Mouse (Mus musculus): ENCODE data around the gene Vmn1r55. TPM values are rescaled to one million over a fixed set of nuclear protein-coding genes. Genes with fewer than 3 reads are reported as not detected.
"Not testable (repeated sequence)": the region's sequence is repeated elsewhere in the genome, so short reads cannot be mapped to it uniquely, and the experiment has no call there.

The Vmn1r55 gene
- 0.01 TPM in 1 of 2 replicates, not detected in the other for polyA plus RNA-seq (2014; fragmentation: Nextera tagmentation; extraction: Ambion mirVana)

DNA sequence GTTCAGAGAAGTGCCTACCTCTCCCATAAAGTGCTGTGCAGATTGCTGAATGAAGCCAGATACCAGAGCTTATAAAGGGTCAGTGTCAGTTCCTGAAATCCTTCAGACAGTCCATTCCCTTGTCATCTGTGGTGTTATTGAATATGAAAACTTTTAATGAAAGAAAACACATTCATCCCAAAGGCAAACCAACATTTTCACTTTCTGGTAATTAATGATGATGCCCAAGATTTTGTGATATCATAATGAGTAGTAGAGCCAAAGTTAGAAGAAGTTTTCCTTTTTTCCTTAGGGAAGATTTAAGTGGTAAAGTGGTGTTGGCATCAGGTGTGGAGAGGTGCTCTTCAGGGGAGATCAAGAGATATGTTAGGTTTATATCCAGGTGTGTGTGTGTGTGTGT lies at the start of gene Vmn1r55:
TSS of gene Vmn1r55 (minus strand) at position 101 of the 400 bp plus-strand sequence.
- H3K4me3 ChIP-seq (ENCODE audit: control insufficient read depth in 1 of 2, insufficient read depth in 1 of 2, low read depth in 1 of 2, low read length in 2 of 2); H3K9me3 ChIP-seq (ENCODE audit: control insufficient read depth, low read length); H3K27ac ChIP-seq (replicated peaks in 1 of 2; ENCODE audit: control insufficient read depth in 1 of 2, insufficient read depth in 1 of 2, low read depth in 2 of 2, low read length in 2 of 2); H3K4me2 ChIP-seq (ENCODE audit: low read length); ATAC-seq (ENCODE audit: insufficient number of reproducible peaks, insufficient read depth, low FRiP score, low read depth); H3K36me3 ChIP-seq (ENCODE audit: control insufficient read depth, insufficient read depth, low read length); H3K27me3 ChIP-seq (ENCODE audit: control insufficient read depth, insufficient read depth, low read length); H3K9ac ChIP-seq (ENCODE audit: low read length); H3K4me1 ChIP-seq (ENCODE audit: control insufficient read depth in 2 of 2, insufficient read depth in 2 of 2, low read length in 2 of 2): not testable (repeated sequence)

DNA sequence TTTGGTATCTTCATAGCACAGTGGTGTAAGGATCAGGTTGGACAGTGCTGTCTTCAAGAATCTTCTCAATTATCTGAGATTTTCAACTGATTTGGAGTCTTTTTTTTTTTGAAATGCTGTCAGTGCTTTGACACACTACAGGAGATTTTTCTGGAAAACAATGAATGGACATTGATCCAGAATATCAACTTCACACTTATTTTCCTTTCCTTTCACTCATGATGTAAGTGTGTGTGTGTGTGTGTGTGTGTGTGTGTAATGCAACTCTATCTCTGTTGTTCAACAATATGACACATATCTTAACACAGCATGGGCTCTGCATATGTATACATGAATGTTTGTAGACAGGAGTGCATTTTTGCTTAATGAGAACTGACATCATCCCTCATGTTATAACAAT lies 47.2 kb upstream of the Vmn1r55 start, which contains the start of gene Vmn1r56:
TSS of gene Vmn1r56 (minus strand) at position 101 of the 400 bp plus-strand sequence.
- not testable (repeated sequence) for ATAC-seq (ENCODE audit: insufficient number of reproducible peaks, insufficient read depth, low FRiP score, low read depth); H3K27me3 ChIP-seq (ENCODE audit: control insufficient read depth, insufficient read depth, low read length); H3K4me2 ChIP-seq (ENCODE audit: low read length); H3K4me3 ChIP-seq (ENCODE audit: control insufficient read depth in 1 of 2, insufficient read depth in 1 of 2, low read depth in 1 of 2, low read length in 2 of 2); H3K9ac ChIP-seq (ENCODE audit: low read length); H3K27ac ChIP-seq (replicated peaks in 1 of 2; ENCODE audit: control insufficient read depth in 1 of 2, insufficient read depth in 1 of 2, low read depth in 2 of 2, low read length in 2 of 2); H3K9me3 ChIP-seq (ENCODE audit: control insufficient read depth, low read length); H3K4me1 ChIP-seq (ENCODE audit: control insufficient read depth in 2 of 2, insufficient read depth in 2 of 2, low read length in 2 of 2); H3K36me3 ChIP-seq (ENCODE audit: control insufficient read depth, insufficient read depth, low read length)

DNA sequence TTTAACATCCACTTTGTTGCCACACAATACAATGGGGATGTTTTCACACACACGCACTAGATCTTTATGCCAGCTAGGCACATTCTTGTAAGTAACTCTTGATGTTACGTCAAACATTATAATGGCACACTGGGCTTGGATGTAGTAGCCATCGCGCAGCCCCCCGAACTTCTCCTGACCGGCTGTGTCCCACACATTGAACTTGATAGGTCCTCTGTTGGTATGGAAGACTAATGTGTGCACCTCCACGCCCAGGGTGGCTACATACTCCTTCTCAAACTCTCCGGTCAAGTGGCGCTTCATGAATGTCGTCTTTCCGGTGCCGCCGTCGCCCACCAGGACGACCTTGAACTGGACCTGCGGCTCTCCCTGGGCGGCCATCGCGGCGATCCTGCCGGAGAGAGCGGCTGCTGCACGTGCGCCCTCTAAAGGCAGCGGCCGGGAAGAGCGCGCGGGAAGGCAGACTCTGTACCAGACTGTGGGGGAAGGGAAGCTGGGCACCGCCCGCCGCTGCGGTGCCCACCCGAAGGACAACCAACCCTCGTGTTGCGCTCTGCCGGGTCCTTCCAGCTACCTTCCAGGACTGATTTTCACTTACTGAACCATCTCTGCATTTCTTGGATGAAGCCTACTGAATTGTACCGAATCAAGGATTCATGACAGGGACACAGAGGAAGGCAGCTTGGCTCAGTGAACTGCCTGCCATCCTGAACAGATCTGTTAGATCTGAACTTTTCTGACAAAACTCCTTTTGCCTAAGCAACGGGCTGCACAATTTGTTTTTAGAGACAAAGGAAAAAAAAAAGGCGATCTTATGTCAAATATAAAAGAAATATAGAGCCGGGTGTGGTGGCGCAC lies 23.7 kb downstream of the Vmn1r55 start, which contains the start of gene Rasl2-9:
TSS of gene Rasl2-9 (minus strand) at position 402 of the 858 bp plus-strand sequence.
- 16% methylated on average over 39 of the region's 42 CpGs for WGBS
- ATAC-seq (ENCODE audit: insufficient number of reproducible peaks, insufficient read depth, low FRiP score, low read depth) = peak; percentile 72
- H3K27ac ChIP-seq (replicated peaks in 1 of 2; ENCODE audit: control insufficient read depth in 1 of 2, insufficient read depth in 1 of 2, low read depth in 2 of 2, low read length in 2 of 2) = 0 out of 4 replicates have a peak within 1 kb of the TSS, but pooled peaks of 1 of the 2 experiments have one; percentile 14

DNA sequence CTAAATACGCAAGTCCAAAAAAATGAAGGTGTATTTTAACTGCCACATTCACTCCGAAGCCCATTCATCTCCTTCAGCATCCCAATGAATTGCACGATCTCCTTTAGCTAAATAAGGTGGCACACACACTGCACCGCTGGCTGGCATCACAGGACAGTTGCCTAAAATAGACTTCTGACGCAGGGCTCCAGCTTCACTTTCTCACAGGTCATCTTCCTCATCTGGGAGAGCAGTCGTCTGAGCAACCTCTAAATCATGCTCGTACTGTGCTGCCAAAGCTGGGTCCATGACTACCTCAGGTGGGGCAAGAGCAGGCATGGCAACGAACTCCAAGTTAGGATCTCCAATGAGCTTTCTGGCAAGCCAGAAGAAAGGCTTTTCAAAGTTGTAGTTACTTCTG lies 24.4 kb downstream of the Vmn1r55 start:
- no peak for ATAC-seq (ENCODE audit: insufficient number of reproducible peaks, insufficient read depth, low FRiP score, low read depth)
- H3K4me3 ChIP-seq (ENCODE audit: control insufficient read depth in 1 of 2, insufficient read depth in 1 of 2, low read depth in 1 of 2, low read length in 2 of 2) = no peak overlapping the region
- no peak overlapping the region for H3K9ac ChIP-seq (ENCODE audit: low read length)
- no peaks in the 10 kb centered on the region for H3K36me3 ChIP-seq (ENCODE audit: control insufficient read depth, insufficient read depth, low read length)
- peak overlapping the region; percentile 77 for H3K4me2 ChIP-seq (ENCODE audit: low read length)
- H3K4me1 ChIP-seq (ENCODE audit: control insufficient read depth in 2 of 2, insufficient read depth in 2 of 2, low read length in 2 of 2) = peaks cover 0 to 2% of the 10 kb centered on the region in 2 experiments; a peak in 1 of 4 replicates
- no peak overlapping the region for H3K27ac ChIP-seq (replicated peaks in 1 of 2; ENCODE audit: control insufficient read depth in 1 of 2, insufficient read depth in 1 of 2, low read depth in 2 of 2, low read length in 2 of 2)
- H3K27me3 ChIP-seq (ENCODE audit: control insufficient read depth, insufficient read depth, low read length) = no peaks in the 10 kb centered on the region
- WGBS = 71% methylated on average over 8 of the region's 8 CpGs
- no peaks in the 10 kb centered on the region for H3K9me3 ChIP-seq (ENCODE audit: control insufficient read depth, low read length)

More for the DNA sequence above, 23.7 kb downstream of the Vmn1r55 start, which contains the start of gene Rasl2-9:
- Histone ChIP-seq H3K9me3 (ENCODE audit: control insufficient read depth, low read length) (no peaks in the 10 kb centered on the region), H3K36me3 (ENCODE audit: control insufficient read depth, insufficient read depth, low read length) (no peaks in the 10 kb centered on the region), H3K4me3 (ENCODE audit: control insufficient read depth in 1 of 2, insufficient read depth in 1 of 2, low read depth in 1 of 2, low read length in 2 of 2) (peak within 1 kb of the TSS; percentile 31 to 38), H3K9ac (ENCODE audit: low read length) (peak within 1 kb of the TSS; percentile 68), H3K27me3 (ENCODE audit: control insufficient read depth, insufficient read depth, low read length) (no peaks in the 10 kb centered on the region), H3K4me1 (ENCODE audit: control insufficient read depth in 2 of 2, insufficient read depth in 2 of 2, low read length in 2 of 2) (peaks cover 0 to 2% of the 10 kb centered on the region in 2 experiments; a peak in 1 of 4 replicates), H3K4me2 (ENCODE audit: low read length) (peak within 1 kb of the TSS; percentile 77)

DNA sequence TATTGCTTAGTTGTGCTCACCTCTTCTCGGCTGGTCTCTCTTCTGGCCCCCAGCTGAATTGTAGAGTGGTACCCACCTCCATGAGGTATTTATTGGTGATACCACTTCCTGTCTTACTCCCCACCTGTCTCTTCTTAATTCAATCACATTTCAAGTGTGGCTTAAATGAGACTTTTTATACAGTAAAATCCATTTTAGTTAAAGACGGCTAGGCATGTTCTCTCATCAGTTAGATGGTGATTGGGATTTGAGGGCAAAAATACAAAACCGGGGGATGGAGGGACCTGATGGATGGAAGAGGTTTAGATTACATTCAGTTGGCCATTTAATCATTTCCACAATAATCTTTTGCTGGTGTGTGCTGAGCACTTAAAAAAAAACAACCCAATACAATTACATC lies 32.6 kb downstream of the Vmn1r55 start, which contains the start of gene Rfpl4:
TSS of gene Rfpl4 (minus strand) at position 101 of the 400 bp plus-strand sequence.
- Histone ChIP-seq H3K4me3 (ENCODE audit: control insufficient read depth in 1 of 2, insufficient read depth in 1 of 2, low read depth in 1 of 2, low read length in 2 of 2) (no peak within 1 kb of the TSS), H3K27ac (replicated peaks in 1 of 2; ENCODE audit: control insufficient read depth in 1 of 2, insufficient read depth in 1 of 2, low read depth in 2 of 2, low read length in 2 of 2) (no peak within 1 kb of the TSS), H3K9ac (ENCODE audit: low read length) (no peak within 1 kb of the TSS), H3K4me1 (ENCODE audit: control insufficient read depth in 2 of 2, insufficient read depth in 2 of 2, low read length in 2 of 2) (no peaks in the 10 kb centered on the region), H3K27me3 (ENCODE audit: control insufficient read depth, insufficient read depth, low read length) (no peaks in the 10 kb centered on the region), H3K9me3 (ENCODE audit: control insufficient read depth, low read length) (no peaks in the 10 kb centered on the region), H3K4me2 (ENCODE audit: low read length) (no peak within 1 kb of the TSS), H3K36me3 (ENCODE audit: control insufficient read depth, insufficient read depth, low read length) (no peaks in the 10 kb centered on the region)
- 75% methylated on average over 3 of the region's 3 CpGs for WGBS
- ATAC-seq (ENCODE audit: insufficient number of reproducible peaks, insufficient read depth, low FRiP score, low read depth) = no peak

DNA sequence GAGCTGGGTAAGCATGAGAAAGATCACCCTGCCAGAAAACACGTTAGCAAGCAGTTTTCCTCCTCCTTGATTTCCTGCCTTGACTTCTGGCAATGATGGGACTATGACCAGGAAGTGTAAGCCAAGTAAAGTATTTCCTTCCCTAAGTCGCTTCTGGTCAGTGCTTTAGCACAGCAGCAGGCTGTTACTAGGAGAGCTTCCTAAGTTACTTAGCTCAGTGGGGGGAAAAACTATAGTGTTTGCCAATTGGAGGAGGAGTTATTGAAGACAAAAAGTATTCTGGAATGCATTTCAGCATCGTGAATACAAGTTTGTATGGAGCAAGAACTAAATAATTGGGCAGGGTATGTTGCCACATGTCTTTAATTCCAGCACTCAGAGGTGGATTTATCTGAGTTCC lies 36.8 kb downstream of the Vmn1r55 start:
- Histone ChIP-seq H3K36me3 (ENCODE audit: control insufficient read depth, insufficient read depth, low read length) (no peaks in the 10 kb centered on the region), H3K27ac (replicated peaks in 1 of 2; ENCODE audit: control insufficient read depth in 1 of 2, insufficient read depth in 1 of 2, low read depth in 2 of 2, low read length in 2 of 2) (no peak overlapping the region), H3K4me3 (ENCODE audit: control insufficient read depth in 1 of 2, insufficient read depth in 1 of 2, low read depth in 1 of 2, low read length in 2 of 2) (no peak overlapping the region), H3K9ac (ENCODE audit: low read length) (no peak overlapping the region), H3K9me3 (ENCODE audit: control insufficient read depth, low read length) (0 out of 2 replicates have a peak, but pooled peaks cover 4% of the 10 kb centered on the region), H3K4me1 (ENCODE audit: control insufficient read depth in 2 of 2, insufficient read depth in 2 of 2, low read length in 2 of 2) (no peaks in the 10 kb centered on the region), H3K27me3 (ENCODE audit: control insufficient read depth, insufficient read depth, low read length) (no peaks in the 10 kb centered on the region), H3K4me2 (ENCODE audit: low read length) (no peak overlapping the region)
- ATAC-seq (ENCODE audit: insufficient number of reproducible peaks, insufficient read depth, low FRiP score, low read depth) = no peak
- 32% methylated on average over 3 of the region's 3 CpGs for WGBS

DNA sequence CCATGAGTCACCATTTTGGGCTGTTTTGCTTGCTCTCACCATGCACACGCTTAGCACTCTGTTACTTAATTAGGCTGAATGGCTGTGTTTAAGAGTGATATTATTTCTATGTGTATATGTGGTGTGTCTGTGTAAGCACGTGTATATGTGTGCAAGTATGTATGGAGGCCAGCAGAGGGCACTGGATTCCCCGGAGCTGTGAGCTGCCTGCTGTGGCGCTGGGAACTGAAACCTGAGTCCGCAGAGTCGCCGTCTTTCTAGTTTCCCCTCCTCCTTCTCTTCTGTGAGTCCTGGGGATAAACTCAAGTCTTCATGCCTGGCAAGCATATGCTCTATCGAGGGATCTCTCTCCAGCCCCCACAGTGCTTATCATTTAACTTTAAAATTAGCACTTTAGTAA lies 40.2 kb downstream of the Vmn1r55 start:
- H3K4me2 ChIP-seq (ENCODE audit: low read length) = no peak overlapping the region
- 81% methylated on average over 8 of the region's 8 CpGs for WGBS
- no peak for ATAC-seq (ENCODE audit: insufficient number of reproducible peaks, insufficient read depth, low FRiP score, low read depth)

More for the DNA sequence above, 40.2 kb downstream of the Vmn1r55 start:
- Histone ChIP-seq H3K4me3 (ENCODE audit: control insufficient read depth in 1 of 2, insufficient read depth in 1 of 2, low read depth in 1 of 2, low read length in 2 of 2) (no peak overlapping the region), H3K4me1 (ENCODE audit: control insufficient read depth in 2 of 2, insufficient read depth in 2 of 2, low read length in 2 of 2) (no peaks in the 10 kb centered on the region), H3K27me3 (ENCODE audit: control insufficient read depth, insufficient read depth, low read length) (no peaks in the 10 kb centered on the region), H3K36me3 (ENCODE audit: control insufficient read depth, insufficient read depth, low read length) (no peaks in the 10 kb centered on the region), H3K9me3 (ENCODE audit: control insufficient read depth, low read length) (0 out of 2 replicates have a peak, but pooled peaks cover 4% of the 10 kb centered on the region), H3K9ac (ENCODE audit: low read length) (no peak overlapping the region), H3K27ac (replicated peaks in 1 of 2; ENCODE audit: control insufficient read depth in 1 of 2, insufficient read depth in 1 of 2, low read depth in 2 of 2, low read length in 2 of 2) (no peak overlapping the region)

Data from heart, embryonic 14.5 days (tissue).